In the genomic region with DNA sequence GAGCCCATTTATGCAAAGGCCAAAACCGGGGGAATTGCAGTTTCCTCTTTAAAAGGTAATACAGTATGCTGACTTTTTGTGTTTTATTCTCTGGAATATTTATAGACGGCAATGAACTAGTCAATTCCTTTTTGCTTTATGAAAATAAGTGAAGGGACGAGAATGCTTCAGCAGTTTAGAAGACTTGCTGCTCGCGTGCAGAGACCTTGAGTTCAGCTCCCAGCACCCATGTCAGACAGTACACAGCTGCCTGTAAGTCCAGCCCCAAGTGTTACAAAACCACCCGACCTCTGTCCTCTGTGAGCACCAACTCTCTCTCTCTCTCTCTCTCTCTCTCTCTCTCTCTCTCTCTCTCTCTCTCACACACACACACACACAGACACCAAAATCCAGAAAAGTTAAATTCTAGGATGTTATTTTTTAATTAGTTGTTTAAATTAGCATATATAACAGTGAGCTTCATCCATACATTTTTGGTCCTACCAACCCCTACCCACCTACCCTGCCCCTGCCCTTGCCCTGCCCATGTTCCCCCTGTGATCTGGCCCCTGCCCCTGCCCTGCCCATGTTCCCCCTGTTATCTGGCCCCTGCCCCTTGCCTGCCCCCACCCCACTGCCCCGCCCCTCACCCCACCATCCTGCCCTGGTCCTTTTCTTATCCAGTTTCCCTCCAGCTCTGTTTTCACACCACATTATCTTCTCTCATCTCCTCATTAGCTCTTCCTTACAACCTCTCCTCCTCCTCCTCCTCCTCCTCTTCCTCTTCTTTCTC, we compare ENCODE assay signal across 18 mouse cellular contexts. TPM values are rescaled to one million over a fixed set of nuclear protein-coding genes. Genes with fewer than 3 reads are reported as not detected.
A peak's percentile ranks its signal among the peaks of the same experiment; 100 is the strongest.
DNase-seq lines count a peak whose midpoint lies in the region; ATAC-seq lines count a peak whose summit lies in the region.
"Had no signal": no experiment of that assay in that cellular context is flagged by ENCODE, and none has a peak within 500 bp of the region (broad histone marks: within the 10 kb centered on the region; RNA-seq: fewer than 3 reads in every experiment).

No protein-coding gene starts in this region.

- no peak overlapping the region for H3K27ac ChIP-seq in kidney, embryonic 15.5 days
- H3K27ac ChIP-seq in brown adipose tissue, adult 24 weeks (replicated peaks; ENCODE audit: low read depth, low read length): 0 out of 2 replicates have a peak overlapping the region, but pooled peaks have one; percentile 36
- H3K27ac ChIP-seq in liver, embryonic 11.5 days (ENCODE audit: low read depth, low read length): peak overlapping the region; percentile 43; the same call in 1 of the 2 replicates
- H3K27ac ChIP-seq: forebrain, embryonic 13.5 days; heart, embryonic 15.5 days; limb, embryonic 15.5 days had no signal

- no peak overlapping the region for H3K4me3 ChIP-seq in kidney, embryonic 15.5 days (replicated peaks)
- H3K4me3 ChIP-seq in brown adipose tissue, adult 24 weeks (ENCODE audit: insufficient read depth, low read depth, low read length): no peak overlapping the region
- H3K4me3 ChIP-seq in liver, embryonic 11.5 days (ENCODE audit: low read depth, low read length): no peak overlapping the region
- H3K4me3 ChIP-seq: forebrain, embryonic 13.5 days; heart, embryonic 15.5 days; limb, embryonic 15.5 days had no signal

- H3K27me3 ChIP-seq in kidney, embryonic 15.5 days: no peaks in the 10 kb centered on the region
- H3K27me3 ChIP-seq in liver, embryonic 11.5 days (replicated peaks; ENCODE audit: control insufficient read depth, insufficient read depth, low read length): no peaks in the 10 kb centered on the region
- H3K27me3 ChIP-seq in splenic B cell, adult 2 months (ENCODE audit: control insufficient read depth, insufficient read depth, low read length, poor library complexity, severe bottlenecking): no peaks in the 10 kb centered on the region
- H3K27me3 ChIP-seq: CH12.LX; forebrain, embryonic 13.5 days; heart, embryonic 15.5 days; limb, embryonic 15.5 days had no signal

- no peak overlapping the region for H3K4me2 ChIP-seq in kidney, embryonic 15.5 days
- no peak overlapping the region for H3K4me2 ChIP-seq in liver, embryonic 11.5 days
- H3K4me2 ChIP-seq: forebrain, embryonic 13.5 days; heart, embryonic 15.5 days; limb, embryonic 15.5 days had no signal

- ATAC-seq in kidney, embryonic 15.5 days (replicated peaks; ENCODE audit: low FRiP score): no peak
- ATAC-seq in liver, embryonic 11.5 days (replicated peaks; ENCODE audit: low FRiP score): peak; percentile 52; the same call in 1 of the 2 replicates
- ATAC-seq: activated CD4-positive, CD25-positive, alpha-beta regulatory T cell, adult 4 months; forebrain, embryonic 13.5 days had no signal

- peak; percentile 48 to 79 for DNase-seq in kidney, postnatal 25 days
- no peak for DNase-seq in liver, embryonic 11.5 days (ENCODE audit: low spot score)
- DNase-seq in splenic B cell, adult 2 months (ENCODE audit: low read depth, low spot score): peak; percentile 43
- no peak for DNase-seq in urinary bladder, postnatal 4 days (ENCODE audit: low spot score in 2 of 2)
- DNase-seq in ovary, postnatal 36 days (ENCODE audit: low spot score): no peak
- DNase-seq: cerebellum, postnatal 10 days; heart, adult 11 months; layer of hippocampus, adult 9-11 months; lung, postnatal 36 days; midbrain, embryonic 14.5 days; thymus, adult 2 months had no signal

- no peaks in the 10 kb centered on the region for H3K9me3 ChIP-seq in kidney, embryonic 15.5 days (replicated peaks)
- no peaks in the 10 kb centered on the region for H3K9me3 ChIP-seq in liver, embryonic 11.5 days (ENCODE audit: control insufficient read depth, low read length)
- H3K9me3 ChIP-seq: forebrain, embryonic 13.5 days; heart, embryonic 15.5 days; limb, embryonic 15.5 days had no signal

- WGBS in kidney, embryonic 15.5 days: 58% methylated on average over 7 of the region's 7 CpGs
- WGBS in liver, embryonic 11.5 days: 59% methylated on average over 7 of the region's 7 CpGs

- peaks cover 4% of the 10 kb centered on the region; the same call in 1 of the 2 replicates for H3K4me1 ChIP-seq in kidney, embryonic 15.5 days
- H3K4me1 ChIP-seq in brown adipose tissue, adult 24 weeks (ENCODE audit: control insufficient read depth, insufficient read depth, insufficient read length, low read length): peaks cover 10% of the 10 kb centered on the region
- H3K4me1 ChIP-seq in liver, embryonic 11.5 days (replicated peaks; ENCODE audit: control insufficient read depth, insufficient read depth, low read length): peaks cover 27% of the 10 kb centered on the region
- H3K4me1 ChIP-seq: forebrain, embryonic 13.5 days; limb, embryonic 15.5 days had no signal

- H3K9ac ChIP-seq in kidney, embryonic 15.5 days: no peak overlapping the region
- H3K9ac ChIP-seq in liver, embryonic 11.5 days (ENCODE audit: low read depth, low read length): no peak overlapping the region
- H3K9ac ChIP-seq: forebrain, embryonic 13.5 days; heart, embryonic 15.5 days; limb, embryonic 15.5 days had no signal

- no peaks in the 10 kb centered on the region for H3K36me3 ChIP-seq in kidney, embryonic 15.5 days
- H3K36me3 ChIP-seq in liver, embryonic 11.5 days (ENCODE audit: control insufficient read depth, insufficient read depth, low read length): no peaks in the 10 kb centered on the region
- H3K36me3 ChIP-seq in splenic B cell, adult 2 months (ENCODE audit: control insufficient read depth, insufficient read depth, low read length, poor library complexity, severe bottlenecking): no peaks in the 10 kb centered on the region
- H3K36me3 ChIP-seq: heart, embryonic 15.5 days; limb, embryonic 15.5 days had no signal

RNA-seq across cellular contexts. Expression of a gene that starts 25.1 kb away (rescaled TPM):
- 14.2 and 14.6 TPM in 2 replicates for polyA plus RNA-seq in kidney, embryonic 15.5 days (2015; fragmentation: Nextera tagmentation; extraction: Ambion mirVana)
- 21.6 and 23.3 TPM in 2 replicates for polyA plus RNA-seq in brown adipose tissue, adult 24 weeks (2012; ENCODE audit: insufficient read depth, insufficient read length, missing spikeins)
- 7.6 and 8.0 TPM in 2 replicates for polyA plus RNA-seq in liver, embryonic 11.5 days (2014; fragmentation: Nextera tagmentation; extraction: Ambion mirVana)

Comparison
In these comparisons a context has a peak if more than half of its experiments do, and no peak if none do; other contexts are left out.
1. DNase-seq: peak in kidney, postnatal 25 days (2 of 2) and splenic B cell, adult 2 months (single experiment); none in liver, embryonic 11.5 days (single experiment), urinary bladder, postnatal 4 days (0 of 2) and ovary, postnatal 36 days (single experiment).